Mouse (Mus musculus): ENCODE data around the gene Psg16. TPM values are rescaled to one million over a fixed set of nuclear protein-coding genes. Genes with fewer than 3 reads are reported as not detected.

Psg16 gene
- polyA plus RNA-seq, 1 experiment from 2014 or later = 0.12 TPM

DNA sequence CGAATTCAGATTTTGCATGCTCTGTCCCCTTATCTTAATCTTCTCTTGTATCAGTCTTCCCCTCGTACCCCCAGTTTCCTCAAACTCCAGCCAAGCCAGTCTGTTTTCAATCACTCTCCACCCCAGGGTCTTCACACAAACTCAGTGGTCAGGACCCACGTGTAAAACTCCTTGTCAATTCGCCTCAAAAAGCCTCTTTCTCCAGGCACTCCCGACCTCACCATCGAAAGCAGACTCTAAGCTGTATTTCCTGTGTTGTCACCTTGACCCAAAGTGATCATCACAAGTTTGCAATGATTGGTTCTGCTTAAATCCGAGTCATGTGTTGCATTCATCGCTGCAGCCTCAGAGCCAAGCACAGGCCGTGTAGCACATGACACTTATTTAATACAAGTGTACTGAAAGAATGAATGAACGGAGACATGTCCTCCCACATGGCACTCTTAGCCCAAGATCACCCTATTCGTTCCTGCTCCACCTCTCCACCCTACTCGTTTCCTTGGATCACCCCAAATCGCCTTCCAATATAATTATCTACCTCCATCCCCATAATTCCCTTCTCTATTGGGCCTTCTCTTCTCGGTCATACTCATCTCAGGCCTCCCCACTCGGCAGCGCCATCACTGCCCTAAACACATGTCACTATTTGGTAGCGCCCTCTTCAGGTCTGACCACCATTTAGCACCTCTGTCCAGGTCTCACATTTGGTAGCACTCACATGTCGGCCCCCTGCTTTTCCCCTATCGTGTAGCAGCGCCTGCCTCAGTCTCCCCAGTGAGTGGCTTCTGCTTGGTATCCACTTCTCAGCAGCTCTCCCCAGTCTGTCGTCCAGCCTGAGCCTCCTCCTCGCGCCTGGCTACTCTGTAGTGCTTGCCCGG lies 46.9 kb upstream of the Psg16 start:
- H3K4me2 ChIP-seq (replicated peaks; ENCODE audit: low read depth) = peak overlapping the region; percentile 74
- no peaks in the 10 kb centered on the region for H3K9me3 ChIP-seq (ENCODE audit: control insufficient read depth, low read length)
- peaks cover 9% of the 10 kb centered on the region for H3K36me3 ChIP-seq (ENCODE audit: control insufficient read depth, insufficient read depth, low read length)
- peak overlapping the region; percentile 80 for H3K4me3 ChIP-seq (ENCODE audit: low read depth, low read length)
- peak overlapping the region; percentile 90 for H3K27ac ChIP-seq (replicated peaks)
- 5% methylated on average over 24 of the region's 24 CpGs for WGBS
- peak; percentile 79 for DNase-seq (ENCODE audit: low spot score)
- ATAC-seq (ENCODE audit: low FRiP score, low TSS enrichment) = peak; percentile 52
- peak overlapping the region; percentile 87 for H3K9ac ChIP-seq (ENCODE audit: low read length)
- no peaks in the 10 kb centered on the region for H3K27me3 ChIP-seq (ENCODE audit: control insufficient read depth, insufficient read depth, low read length)
- TF ChIP-seq CTCF (IDR thresholded peaks at IDR 0.05; ENCODE audit: low read depth) = peak; percentile 78
- no peak for TF ChIP-seq EP300 (optimal IDR thresholded peaks at IDR 0.05)
- peaks cover 7% of the 10 kb centered on the region for H3K4me1 ChIP-seq (replicated peaks; ENCODE audit: control insufficient read depth, insufficient read depth)

DNA sequence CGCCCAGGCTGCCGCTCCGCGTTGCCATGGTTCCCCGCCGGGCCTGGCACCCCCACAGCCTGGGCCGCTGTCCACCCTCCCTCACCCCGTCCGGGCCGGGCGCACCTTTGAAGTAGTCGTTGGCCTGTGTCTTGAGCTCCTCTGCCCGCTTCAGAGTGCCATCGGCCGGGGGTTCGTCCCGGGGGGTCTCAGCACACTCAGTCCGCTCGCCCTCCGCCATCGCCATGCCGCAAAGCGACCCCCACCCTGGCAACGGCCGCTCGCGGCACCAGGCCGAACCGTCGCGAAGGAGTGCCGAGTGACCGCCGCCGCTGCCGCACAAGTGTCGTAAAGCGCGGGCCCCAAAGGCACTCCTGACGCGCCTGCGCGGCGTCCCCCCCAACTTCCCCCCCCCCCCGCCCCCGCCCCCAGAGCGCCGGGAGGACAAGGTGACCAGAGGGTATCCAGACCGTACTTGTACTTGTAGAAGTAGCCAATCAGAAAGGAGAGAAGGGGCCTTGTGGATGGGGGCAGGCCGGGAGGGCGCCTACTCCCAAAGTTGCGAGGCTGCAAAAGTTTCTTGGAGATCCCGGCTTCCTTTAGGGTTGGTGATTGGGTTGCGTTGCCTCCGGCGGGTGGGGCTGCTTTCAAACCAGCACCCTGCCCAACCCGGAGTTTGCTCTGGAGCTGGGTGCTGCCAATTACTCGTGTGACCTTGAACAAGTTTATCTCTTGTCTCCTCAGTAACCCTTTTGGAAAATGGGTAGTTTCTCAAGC lies 46.1 kb upstream of the Psg16 start, which contains the start of gene Ppp5c:
Gene Ppp5c, minus strand, starts transcription at position 337 of the 756 bp plus-strand sequence.
- TF ChIP-seq CTCF (IDR thresholded peaks at IDR 0.05; ENCODE audit: low read depth) (no peak), EP300 (optimal IDR thresholded peaks at IDR 0.05) (peak; percentile 31)
- under 1% methylated on average over 46 of the region's 58 CpGs for WGBS
- Histone ChIP-seq H3K9ac (ENCODE audit: low read length) (peak within 1 kb of the TSS; percentile 87), H3K4me2 (replicated peaks; ENCODE audit: low read depth) (peak within 1 kb of the TSS; percentile 74), H3K9me3 (ENCODE audit: control insufficient read depth, low read length) (no peaks in the 10 kb centered on the region), H3K27ac (replicated peaks) (peak within 1 kb of the TSS; percentile 90), H3K36me3 (ENCODE audit: control insufficient read depth, insufficient read depth, low read length) (peaks cover 12% of the 10 kb centered on the region), H3K4me3 (ENCODE audit: low read depth, low read length) (peak within 1 kb of the TSS; percentile 80), H3K4me1 (replicated peaks; ENCODE audit: control insufficient read depth, insufficient read depth) (peaks cover 7% of the 10 kb centered on the region), H3K27me3 (ENCODE audit: control insufficient read depth, insufficient read depth, low read length) (no peaks in the 10 kb centered on the region)
- ATAC-seq (ENCODE audit: low FRiP score, low TSS enrichment) (peak; percentile 79), DNase-seq (ENCODE audit: low spot score) (peak; percentile 96)

DNA sequence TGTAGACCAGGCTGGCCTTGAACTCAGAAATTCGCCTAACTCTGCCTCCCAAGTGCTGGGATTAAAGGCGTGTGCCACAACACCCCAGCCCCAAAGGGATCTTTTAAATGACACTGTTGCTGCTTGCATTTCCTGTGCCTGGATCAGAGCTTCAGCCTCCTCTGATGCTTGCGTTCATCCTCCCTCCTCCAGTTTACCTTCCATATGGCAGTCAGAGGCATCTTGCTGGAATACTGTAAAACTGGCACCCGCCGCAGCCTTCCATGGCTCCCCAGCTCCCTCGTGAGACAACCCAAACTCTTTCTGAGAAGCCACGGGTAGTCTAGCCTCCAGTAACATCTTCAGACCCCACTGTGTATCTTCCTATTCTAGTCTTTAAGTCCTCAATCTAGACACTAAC lies 44.9 kb upstream of the Psg16 start:
- Histone ChIP-seq H3K4me1 (replicated peaks; ENCODE audit: control insufficient read depth, insufficient read depth) (peaks cover 7% of the 10 kb centered on the region), H3K4me2 (replicated peaks; ENCODE audit: low read depth) (no peak overlapping the region), H3K27ac (replicated peaks) (peak overlapping the region; percentile 13; the same call in 1 of the 2 replicates), H3K9me3 (ENCODE audit: control insufficient read depth, low read length) (no peaks in the 10 kb centered on the region), H3K27me3 (ENCODE audit: control insufficient read depth, insufficient read depth, low read length) (no peaks in the 10 kb centered on the region), H3K36me3 (ENCODE audit: control insufficient read depth, insufficient read depth, low read length) (peaks cover 12% of the 10 kb centered on the region), H3K9ac (ENCODE audit: low read length) (no peak overlapping the region), H3K4me3 (ENCODE audit: low read depth, low read length) (no peak overlapping the region)
- 84% methylated on average over 7 of the region's 7 CpGs for WGBS
- no peak for TF ChIP-seq CTCF (IDR thresholded peaks at IDR 0.05; ENCODE audit: low read depth)
- TF ChIP-seq EP300 (optimal IDR thresholded peaks at IDR 0.05) = no peak
- ATAC-seq (ENCODE audit: low FRiP score, low TSS enrichment) (no peak), DNase-seq (ENCODE audit: low spot score) (no peak)

DNA sequence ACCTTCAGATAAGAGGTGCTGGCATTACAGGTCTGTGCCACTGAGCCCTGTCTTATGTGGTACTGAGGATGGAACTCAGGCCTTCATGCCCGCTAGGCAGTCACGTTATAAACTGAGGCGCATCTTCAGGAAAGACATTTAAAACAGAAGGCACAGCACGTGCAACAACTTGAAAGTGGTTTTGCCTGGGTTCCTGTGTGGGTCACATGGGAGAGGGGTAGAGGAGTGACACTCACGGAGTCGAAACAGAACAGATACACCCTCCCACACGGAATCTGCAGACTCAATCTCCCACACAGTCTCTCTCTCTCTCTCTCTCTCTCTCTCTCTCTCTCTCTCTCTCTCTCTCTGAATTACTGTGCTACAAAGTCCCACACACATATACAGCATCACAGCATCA lies 43.6 kb upstream of the Psg16 start:
- ATAC-seq (ENCODE audit: low FRiP score, low TSS enrichment) (no peak), DNase-seq (ENCODE audit: low spot score) (no peak)
- no peak overlapping the region for H3K4me2 ChIP-seq (replicated peaks; ENCODE audit: low read depth)
- H3K9me3 ChIP-seq (ENCODE audit: control insufficient read depth, low read length) = no peaks in the 10 kb centered on the region
- H3K36me3 ChIP-seq (ENCODE audit: control insufficient read depth, insufficient read depth, low read length) = peaks cover 22% of the 10 kb centered on the region
- H3K4me3 ChIP-seq (ENCODE audit: low read depth, low read length) = no peak overlapping the region
- no peaks in the 10 kb centered on the region for H3K27me3 ChIP-seq (ENCODE audit: control insufficient read depth, insufficient read depth, low read length)
- peaks cover 5% of the 10 kb centered on the region for H3K4me1 ChIP-seq (replicated peaks; ENCODE audit: control insufficient read depth, insufficient read depth)
- TF ChIP-seq EP300 (optimal IDR thresholded peaks at IDR 0.05) (no peak), CTCF (IDR thresholded peaks at IDR 0.05; ENCODE audit: low read depth) (no peak)
- H3K9ac ChIP-seq (ENCODE audit: low read length) = no peak overlapping the region
- no peak overlapping the region for H3K27ac ChIP-seq (replicated peaks)
- WGBS = 77% methylated on average over 7 of the region's 7 CpGs

DNA sequence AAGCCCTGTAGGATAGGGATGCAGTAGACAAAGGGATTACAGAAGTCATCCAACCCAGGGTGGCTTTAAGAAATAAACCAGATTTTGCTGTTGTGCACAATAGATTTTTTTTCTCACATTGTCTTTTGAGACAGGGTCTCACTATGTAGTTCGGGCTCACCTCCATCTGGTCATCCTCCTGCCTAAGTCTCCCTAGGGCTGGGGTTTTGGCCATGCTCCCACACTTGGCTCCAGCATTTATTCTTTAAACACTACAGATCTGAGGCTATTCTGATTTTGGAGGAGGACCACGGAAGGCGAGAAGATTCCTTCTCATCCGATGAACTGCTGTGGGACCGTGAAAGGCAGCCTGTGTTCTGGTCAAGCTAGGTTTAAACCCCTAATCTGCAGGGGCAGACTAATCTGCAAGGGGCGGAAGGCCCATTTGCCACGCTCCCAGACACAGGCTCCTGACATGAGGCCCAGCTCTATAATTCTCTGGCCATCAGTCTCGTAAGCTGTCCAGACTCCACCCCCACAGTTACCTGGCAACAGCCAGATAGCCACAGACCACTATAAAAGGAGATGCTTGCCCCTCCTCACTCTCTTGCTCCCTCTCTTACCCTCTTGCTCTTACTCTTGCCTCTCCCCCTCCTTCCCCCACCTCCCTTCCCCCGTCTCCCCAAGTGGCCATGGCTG lies 35.7 kb upstream of the Psg16 start:
- Histone ChIP-seq H3K4me2 (replicated peaks; ENCODE audit: low read depth) (no peak overlapping the region), H3K9me3 (ENCODE audit: control insufficient read depth, low read length) (no peaks in the 10 kb centered on the region), H3K27me3 (ENCODE audit: control insufficient read depth, insufficient read depth, low read length) (no peaks in the 10 kb centered on the region), H3K36me3 (ENCODE audit: control insufficient read depth, insufficient read depth, low read length) (peaks cover 48% of the 10 kb centered on the region), H3K4me3 (ENCODE audit: low read depth, low read length) (no peak overlapping the region), H3K4me1 (replicated peaks; ENCODE audit: control insufficient read depth, insufficient read depth) (no peaks in the 10 kb centered on the region), H3K9ac (ENCODE audit: low read length) (no peak overlapping the region), H3K27ac (replicated peaks) (no peak overlapping the region)
- 55% methylated on average over 9 of the region's 9 CpGs for WGBS
- ATAC-seq (ENCODE audit: low FRiP score, low TSS enrichment) (0 out of 2 replicates have a peak, but pooled peaks have one; percentile 13), DNase-seq (ENCODE audit: low spot score) (no peak)
- TF ChIP-seq CTCF (IDR thresholded peaks at IDR 0.05; ENCODE audit: low read depth) (no peak), EP300 (optimal IDR thresholded peaks at IDR 0.05) (no peak)

Data from stomach, postnatal 0 days (tissue).